9 mouse cellular contexts compared by ENCODE assay signal in genomic region chr13:52469795-52470690, GRCm38 (mm10).
DNase-seq lines count a peak whose midpoint lies in the region; ATAC-seq and TF ChIP-seq lines count a peak whose summit lies in the region.
"Had no signal": no experiment of that assay in that cellular context is flagged by ENCODE, and none has a peak within 500 bp of the region (broad histone marks: within the 10 kb centered on the region; RNA-seq: fewer than 3 reads in every experiment).

No protein-coding gene starts in this region.

- TF ChIP-seq CTCF in thymus, adult 2 months (IDR thresholded peaks at IDR 0.05; ENCODE audit: borderline replicate concordance, control insufficient read depth, extremely low read depth, insufficient read depth, low read length, poor library complexity): no peak
- TF ChIP-seq CTCF in kidney, adult 2 months (conservative IDR thresholded peaks at IDR 0.05; ENCODE audit: insufficient read depth, insufficient read length, low read depth, low read length): no peak

- ATAC-seq in forebrain, embryonic 16.5 days: peak; percentile 67
- ATAC-seq in midbrain, embryonic 11.5 days (ENCODE audit: low FRiP score): peak; percentile 83

- H3K4me3 ChIP-seq in forebrain, embryonic 16.5 days (replicated peaks; ENCODE audit: low read length): no peak overlapping the region
- no peak overlapping the region for H3K4me3 ChIP-seq in midbrain, embryonic 11.5 days (ENCODE audit: low read depth, low read length)
- H3K4me3 ChIP-seq in thymus, adult 2 months (ENCODE audit: control insufficient read depth, insufficient read depth, low read length): no peak overlapping the region
- H3K4me3 ChIP-seq in kidney, adult 2 months (ENCODE audit: insufficient read depth, low read depth, low read length): no peak overlapping the region

- H3K36me3 ChIP-seq in forebrain, embryonic 16.5 days (ENCODE audit: control insufficient read depth, insufficient read depth): no peaks in the 10 kb centered on the region
- H3K36me3 ChIP-seq in midbrain, embryonic 11.5 days (ENCODE audit: control insufficient read depth, insufficient read depth, low read length): no peaks in the 10 kb centered on the region
- no peaks in the 10 kb centered on the region for H3K36me3 ChIP-seq in thymus, adult 2 months (ENCODE audit: control insufficient read depth, insufficient read depth, low read length)
- no peaks in the 10 kb centered on the region for H3K36me3 ChIP-seq in kidney, adult 2 months (ENCODE audit: control insufficient read depth, insufficient read depth, low read length)

- H3K27ac ChIP-seq in forebrain, embryonic 16.5 days (ENCODE audit: low read length): peak overlapping the region; percentile 26; the same call in 1 of the 2 replicates
- H3K27ac ChIP-seq in midbrain, embryonic 11.5 days (ENCODE audit: low read depth, low read length): no peak overlapping the region
- no peak overlapping the region for H3K27ac ChIP-seq in thymus, adult 2 months (ENCODE audit: control insufficient read depth, insufficient read depth, low read length)
- no peak overlapping the region for H3K27ac ChIP-seq in kidney, adult 2 months (ENCODE audit: insufficient read depth, low read depth, low read length)
- H3K27ac ChIP-seq: kidney, postnatal 0 days had no signal

- WGBS in forebrain, embryonic 16.5 days: 7% methylated on average over 10 of the region's 10 CpGs
- WGBS in midbrain, embryonic 11.5 days: 32% methylated on average over 10 of the region's 10 CpGs
- 78% methylated on average over 10 of the region's 10 CpGs for WGBS in thymus, adult 2 months
- 42% methylated on average over 10 of the region's 10 CpGs for WGBS in kidney, adult 2 months

- peak; percentile 4 for DNase-seq in ovary, postnatal 36 days (ENCODE audit: low spot score)
- DNase-seq in ovary, postnatal 14 days (ENCODE audit: low spot score): no peak
- DNase-seq in cerebellum, adult 11 months: peak; percentile 86
- peak; percentile 93 for DNase-seq in midbrain, embryonic 11.5 days (ENCODE audit: low spot score, missing footprints)
- DNase-seq in thymus, adult 2 months: no peak
- DNase-seq in kidney, adult 8-10 months: no peak
- no peak for DNase-seq in kidney, adult 2 months

- H3K4me2 ChIP-seq in forebrain, embryonic 16.5 days (ENCODE audit: low read length): peak overlapping the region; percentile 10; the same call in 1 of the 2 replicates
- no peak overlapping the region for H3K4me2 ChIP-seq in midbrain, embryonic 11.5 days

- H3K27me3 ChIP-seq in forebrain, embryonic 16.5 days (replicated peaks; ENCODE audit: control insufficient read depth, insufficient read depth, low read length): 0 out of 2 replicates have a peak, but pooled peaks cover 2% of the 10 kb centered on the region
- H3K27me3 ChIP-seq in midbrain, embryonic 11.5 days (ENCODE audit: control insufficient read depth, insufficient read depth, low read length): no peaks in the 10 kb centered on the region
- H3K27me3 ChIP-seq in thymus, adult 2 months (ENCODE audit: control insufficient read depth, insufficient read depth, low read length): no peaks in the 10 kb centered on the region
- no peaks in the 10 kb centered on the region for H3K27me3 ChIP-seq in kidney, adult 2 months (replicated peaks; ENCODE audit: control insufficient read depth, insufficient read depth, low read length)

- H3K9ac ChIP-seq in forebrain, embryonic 16.5 days (replicated peaks; ENCODE audit: low read depth, low read length): no peak overlapping the region
- H3K9ac ChIP-seq in midbrain, embryonic 11.5 days (ENCODE audit: low read length): peak overlapping the region; percentile 36; the same call in 1 of the 2 replicates

- no peak for TF ChIP-seq POLR2A in thymus, adult 2 months (IDR thresholded peaks at IDR 0.05; ENCODE audit: control insufficient read depth, extremely low read depth, insufficient read depth, low read length, poor library complexity)
- TF ChIP-seq POLR2A in kidney, adult 2 months (IDR thresholded peaks at IDR 0.05; ENCODE audit: low read depth, low read length): no peak

- H3K9me3 ChIP-seq in forebrain, embryonic 16.5 days (ENCODE audit: control insufficient read depth, low read length): no peaks in the 10 kb centered on the region
- H3K9me3 ChIP-seq in midbrain, embryonic 11.5 days (ENCODE audit: control insufficient read depth, low read length): no peaks in the 10 kb centered on the region

- H3K4me1 ChIP-seq in forebrain, embryonic 16.5 days (replicated peaks; ENCODE audit: control insufficient read depth, insufficient read depth, low read length): peaks cover 11% of the 10 kb centered on the region
- peaks cover 8% of the 10 kb centered on the region; the same call in 1 of the 2 replicates for H3K4me1 ChIP-seq in midbrain, embryonic 11.5 days (ENCODE audit: control insufficient read depth, insufficient read depth, low read length)
- no peaks in the 10 kb centered on the region for H3K4me1 ChIP-seq in thymus, adult 2 months (replicated peaks; ENCODE audit: control insufficient read depth, insufficient read depth, low read length)
- no peaks in the 10 kb centered on the region for H3K4me1 ChIP-seq in kidney, adult 2 months (ENCODE audit: control insufficient read depth, insufficient read depth, low read length)

Comparison
In these comparisons a context has a peak if more than half of its experiments do, and no peak if none do; other contexts are left out.
1. DNase-seq: peak in ovary, postnatal 36 days (single experiment), cerebellum, adult 11 months (single experiment) and midbrain, embryonic 11.5 days (single experiment); none in ovary, postnatal 14 days (single experiment), thymus, adult 2 months (single experiment), kidney, adult 8-10 months (0 of 2) and kidney, adult 2 months (single experiment).